Comparison of ENCODE assay signal across 8 mouse cellular contexts in the genomic region with DNA sequence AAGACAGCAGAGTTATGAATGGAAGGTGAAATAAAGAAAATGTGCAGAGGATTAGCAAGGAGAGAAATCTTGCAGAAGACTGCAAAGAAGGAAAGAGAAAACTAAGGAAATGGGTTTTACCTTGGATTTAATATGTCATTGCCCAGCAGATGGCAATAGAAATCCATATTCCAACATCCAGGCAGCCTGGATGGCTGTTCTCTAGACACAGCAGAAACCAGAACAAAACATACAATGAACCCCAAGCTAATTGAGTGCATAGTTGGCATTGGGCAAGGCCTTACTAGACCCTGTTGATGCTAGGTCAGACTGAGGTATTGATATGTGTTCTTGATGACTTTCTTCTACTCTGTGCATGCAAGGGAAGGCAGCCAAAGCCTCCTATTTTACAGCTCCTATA. TPM values are rescaled to one million over a fixed set of nuclear protein-coding genes. Genes with fewer than 3 reads are reported as not detected.
DNase-seq lines count a peak whose midpoint lies in the region.

No protein-coding gene starts in this region.

- intact Hi-C loops in left cerebral cortex, postnatal 36 days (cut with DNase I), result loop anchor here (10.0 kb wide), 1 partner anchor 315 kb away; no protein-coding TSS in a partner anchor

- peak; percentile 48 to 61 for DNase-seq in cerebellum, postnatal 10 days
- no peak for DNase-seq in cerebellum, adult 11-12 months
- peak; percentile 9 to 19 for DNase-seq in left cerebral cortex, adult 18-20 months (ENCODE audit: low spot score in 2 of 2)
- DNase-seq in left cerebral cortex, postnatal 36 days (ENCODE audit: low spot score in 2 of 2), result no peak
- peak; percentile 7 for DNase-seq in forelimb bud, embryonic 11.5 days (ENCODE audit: low read depth, low spot score)
- peak; percentile 40 for DNase-seq in lung, postnatal 10 days
- DNase-seq in thymus, postnatal 10 days (ENCODE audit: low spot score in 2 of 2), result no peak
- no peak for DNase-seq in thymus, postnatal 14 days

RNA-seq across cellular contexts. Expression of a gene that starts 43.0 kb away (rescaled TPM):
- 10 to 100 TPM; 34.4 to 54.5 TPM for total RNA-seq in left cerebral cortex, adult 18-20 months (2021)
- 10 to 100 TPM; 50.4 to 53.8 TPM for total RNA-seq in left cerebral cortex, postnatal 36 days (2021)

RNA-seq across cellular contexts. Expression of a gene that starts 58.8 kb away (rescaled TPM):
- 1 to 10 TPM; 2.4 to 2.6 TPM for total RNA-seq in left cerebral cortex, adult 18-20 months (2021)
- 1 to 10 TPM; 1.1 to 2.3 TPM for total RNA-seq in left cerebral cortex, postnatal 36 days (2021)

Comparison
In these comparisons a context has a peak if more than half of its experiments do, and no peak if none do; other contexts are left out.
1. DNase-seq: peak in cerebellum, postnatal 10 days (2 of 2), left cerebral cortex, adult 18-20 months (2 of 2), forelimb bud, embryonic 11.5 days (single experiment) and lung, postnatal 10 days (single experiment); none in cerebellum, adult 11-12 months (single experiment), left cerebral cortex, postnatal 36 days (0 of 2), thymus, postnatal 10 days (0 of 2) and thymus, postnatal 14 days (single experiment).